Mouse (Mus musculus) intestine, embryonic 15.5 days (tissue): ENCODE measurements around the gene Chmp6. TPM values are rescaled to one million over a fixed set of nuclear protein-coding genes. Genes with fewer than 3 reads are reported as not detected.

ENCODE experiments used
- ATAC-seq: fragments of 200-750 bp; cut with Nextera tagmentation; 2 replicates; pipeline ENCODE4 v1.8.0; 2017; ENCODE audit warnings: moderate TSS enrichment, moderate library complexity
- H3K27ac ChIP-seq: fragments of 300-500 bp; sonication (generic); 2 replicates; pipeline ENCODE4 v1.5.1; 2015; ENCODE audit warnings: mild to moderate bottlenecking, inconsistent platforms
- H3K27me3 ChIP-seq: fragments of 300-500 bp; sonication (generic); replicated peaks from 2 replicates; pipeline ENCODE4 v1.6.1; 2015; ENCODE audit warnings: inconsistent platforms
- H3K36me3 ChIP-seq: fragments of 300-500 bp; sonication (generic); 2 replicates; pipeline ENCODE4 v1.6.1; 2015; ENCODE audit warnings: inconsistent platforms
- H3K4me1 ChIP-seq: fragments of 300-500 bp; sonication (generic); replicated peaks from 2 replicates; pipeline ENCODE4 v1.6.1; 2015; ENCODE audit warnings: inconsistent platforms
- H3K4me2 ChIP-seq: fragments of 300-500 bp; sonication (generic); replicated peaks from 2 replicates; pipeline ENCODE4 v1.6.1; 2015; ENCODE audit warnings: mild to moderate bottlenecking, inconsistent platforms
- H3K4me3 ChIP-seq: fragments of 300-500 bp; sonication (generic); replicated peaks from 2 replicates; pipeline ENCODE4 v1.5.1; 2015; ENCODE audit warnings: inconsistent platforms
- H3K9ac ChIP-seq: fragments of 300-500 bp; sonication (generic); 2 replicates; pipeline ENCODE4 v1.6.1; 2015; ENCODE audit warnings: inconsistent platforms
- H3K9me3 ChIP-seq: fragments of 300-500 bp; sonication (generic); 2 replicates; pipeline ENCODE4 v1.6.1; 2016; ENCODE audit warnings: inconsistent platforms
- WGBS: fragments of 180-500 bp; shearing (Covaris S2); methylation state at CpG from one replicate; pipeline ENCODE4 v1.1.7; 2015; 5-methylcytosine and 5-hydroxymethylcytosine counted together
- polyA plus RNA-seq: library from polyadenylated mRNA; unstranded; fragments of >200 nt; fragmentation: Nextera tagmentation; extraction: Ambion mirVana; gene quantifications from 2 replicates; pipeline ENCODE4 v1.2.1, GENCODE M21; 2015

The Chmp6 gene
- polyA plus RNA-seq, 1 experiment from 2014 or later = 88.0 TPM

DNA sequence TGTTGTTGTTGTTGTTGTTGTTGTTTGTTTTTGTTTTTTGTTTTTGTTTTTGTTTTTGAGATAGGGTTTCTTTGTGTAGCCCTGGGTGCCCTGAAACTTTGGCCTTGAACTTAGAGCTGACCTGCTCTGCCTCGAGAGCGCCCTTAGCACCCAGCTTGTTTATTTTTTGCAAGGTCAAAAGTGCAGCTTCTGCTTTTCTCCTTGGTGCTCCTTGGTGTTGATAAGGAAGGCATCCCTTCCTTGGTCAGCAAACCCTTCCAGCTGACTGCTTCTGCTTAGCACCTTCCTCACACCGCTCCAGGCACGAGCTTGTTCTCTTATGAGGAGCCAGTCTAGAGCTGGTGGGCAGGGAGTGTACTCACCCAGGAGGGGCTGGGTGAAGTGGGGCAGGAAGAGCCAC, 41.0 kb downstream of the Chmp6 start:
- Histone ChIP-seq H3K4me2 (no peak overlapping the region), H3K9me3 (no peaks in the 10 kb centered on the region), H3K4me1 (peaks cover 30% of the 10 kb centered on the region), H3K36me3 (no peaks in the 10 kb centered on the region), H3K27me3 (no peaks in the 10 kb centered on the region), H3K27ac (no peak overlapping the region; the same call in 1 of the 2 replicates), H3K9ac (no peak overlapping the region), H3K4me3 (no peak overlapping the region)
- 35% methylated on average over 4 of the region's 4 CpGs for WGBS
- no peak for ATAC-seq

DNA sequence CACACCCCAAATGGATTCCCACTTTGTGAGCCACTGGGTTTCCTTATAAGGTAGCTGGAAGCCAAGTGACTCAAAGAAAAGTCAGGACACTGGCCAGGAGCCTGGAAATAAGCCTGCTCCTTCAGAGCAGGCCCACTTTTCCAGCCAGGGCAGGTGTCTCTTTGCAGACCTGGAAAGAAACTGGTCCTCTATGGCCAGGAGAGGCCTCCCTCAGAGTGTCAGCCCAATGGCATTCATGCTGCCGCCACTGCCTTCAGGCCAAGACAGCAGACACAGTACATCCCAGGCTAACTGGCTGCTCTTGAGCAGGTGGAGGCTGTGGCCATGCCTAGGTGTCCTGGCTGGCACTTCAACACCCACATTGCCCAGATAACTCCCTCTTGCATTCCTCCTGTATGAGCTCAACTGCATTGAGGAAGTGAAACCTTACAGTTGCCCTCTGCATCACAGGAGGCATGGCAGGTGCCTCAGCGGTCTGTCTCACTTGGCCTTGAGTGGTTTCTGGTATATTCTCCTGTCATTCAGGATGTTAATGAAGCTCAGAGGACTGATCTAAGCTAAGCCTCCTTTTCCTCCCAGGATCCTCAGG, 41.6 kb downstream of the Chmp6 start:
- peaks cover 30% of the 10 kb centered on the region for H3K4me1 ChIP-seq
- WGBS = 62% methylated on average over 2 of the region's 2 CpGs
- peak overlapping the region; percentile 13; the same call in 1 of the 2 replicates for H3K27ac ChIP-seq
- H3K4me3 ChIP-seq = no peak overlapping the region
- peak; percentile 44; the same call in 1 of the 2 replicates for ATAC-seq
- no peaks in the 10 kb centered on the region for H3K9me3 ChIP-seq
- no peak overlapping the region for H3K9ac ChIP-seq
- H3K27me3 ChIP-seq = no peaks in the 10 kb centered on the region
- no peaks in the 10 kb centered on the region for H3K36me3 ChIP-seq
- no peak overlapping the region for H3K4me2 ChIP-seq

DNA sequence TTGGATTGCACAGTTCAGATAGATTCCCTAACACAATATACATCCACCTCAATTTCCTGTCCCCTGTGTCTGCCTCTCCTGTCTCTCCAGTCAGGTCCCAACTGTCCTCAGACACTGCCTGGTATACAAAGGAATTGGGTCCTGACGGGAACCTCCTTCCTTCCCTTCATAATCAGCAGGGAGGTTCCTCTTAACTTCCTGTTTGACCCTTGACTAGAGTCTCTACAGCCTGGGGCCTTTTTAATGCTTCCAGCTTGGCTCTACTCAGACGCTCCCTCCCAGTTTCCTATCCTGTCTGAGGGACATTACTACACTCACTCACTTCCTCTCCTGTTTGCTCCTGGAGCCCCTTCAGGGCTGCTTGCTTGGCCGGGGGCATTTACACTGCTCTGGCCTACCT, 42.2 kb downstream of the Chmp6 start:
- H3K9ac ChIP-seq = no peak overlapping the region
- H3K4me3 ChIP-seq = no peak overlapping the region
- H3K9me3 ChIP-seq = no peaks in the 10 kb centered on the region
- no peaks in the 10 kb centered on the region for H3K27me3 ChIP-seq
- peaks cover 30% of the 10 kb centered on the region for H3K4me1 ChIP-seq
- peak overlapping the region; percentile 54; the same call in 1 of the 2 replicates for H3K27ac ChIP-seq
- no peak overlapping the region for H3K4me2 ChIP-seq
- H3K36me3 ChIP-seq = no peaks in the 10 kb centered on the region
- ATAC-seq = peak; percentile 16; the same call in 1 of the 2 replicates
- 38% methylated on average over 3 of the region's 3 CpGs for WGBS

DNA sequence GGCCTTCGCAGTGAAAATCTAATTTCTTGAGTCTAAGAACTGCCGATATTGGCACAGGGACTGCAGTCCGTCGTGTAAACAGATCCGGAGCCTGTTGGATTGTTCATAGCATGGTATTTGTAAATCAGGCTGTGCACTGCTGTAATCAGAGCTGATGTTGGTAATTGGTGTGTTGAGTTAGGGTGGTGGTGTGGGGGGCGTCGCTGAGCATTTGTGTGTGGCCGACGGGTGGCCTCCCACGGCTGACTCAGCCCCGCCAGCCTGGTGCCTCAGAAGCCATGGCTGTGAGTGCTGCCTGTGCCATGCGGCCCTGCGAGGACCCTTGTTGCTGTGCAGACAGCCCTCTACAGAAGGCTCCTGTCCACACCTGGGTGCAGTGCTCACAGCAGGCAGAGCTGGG, 43.3 kb downstream of the Chmp6 start:
- Histone ChIP-seq H3K27ac (no peak overlapping the region), H3K4me3 (no peak overlapping the region), H3K9ac (no peak overlapping the region), H3K9me3 (no peaks in the 10 kb centered on the region), H3K36me3 (no peaks in the 10 kb centered on the region), H3K4me1 (peaks cover 30% of the 10 kb centered on the region), H3K4me2 (no peak overlapping the region), H3K27me3 (no peaks in the 10 kb centered on the region)
- no peak for ATAC-seq
- 80% methylated on average over 13 of the region's 13 CpGs for WGBS

DNA sequence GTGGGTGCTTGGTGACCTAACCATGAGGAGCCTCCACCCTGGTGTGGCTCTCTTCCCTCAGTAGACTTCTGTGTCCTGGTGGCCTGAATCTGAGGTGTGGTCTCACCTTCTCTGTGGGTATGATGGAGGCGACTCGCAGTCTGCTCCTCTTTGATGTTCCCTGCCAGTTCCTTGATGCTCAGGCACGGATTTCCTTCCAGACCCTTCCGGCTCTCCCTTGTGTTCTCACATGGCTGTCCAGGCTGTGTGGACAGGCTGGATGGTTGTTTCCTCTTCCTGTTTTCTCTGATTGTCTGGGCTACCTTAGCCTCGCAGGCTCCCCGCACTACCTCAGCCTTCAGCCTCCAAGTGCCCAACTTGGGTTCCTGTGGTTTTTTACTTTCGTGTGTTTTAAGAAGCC, 45.6 kb downstream of the Chmp6 start:
- ATAC-seq = no peak
- no peaks in the 10 kb centered on the region for H3K36me3 ChIP-seq
- H3K4me3 ChIP-seq = no peak overlapping the region
- no peaks in the 10 kb centered on the region for H3K27me3 ChIP-seq
- no peak overlapping the region for H3K9ac ChIP-seq
- no peaks in the 10 kb centered on the region for H3K9me3 ChIP-seq
- H3K4me1 ChIP-seq = peaks cover 18% of the 10 kb centered on the region
- 78% methylated on average over 7 of the region's 7 CpGs for WGBS
- H3K4me2 ChIP-seq = no peak overlapping the region
- no peak overlapping the region for H3K27ac ChIP-seq

DNA sequence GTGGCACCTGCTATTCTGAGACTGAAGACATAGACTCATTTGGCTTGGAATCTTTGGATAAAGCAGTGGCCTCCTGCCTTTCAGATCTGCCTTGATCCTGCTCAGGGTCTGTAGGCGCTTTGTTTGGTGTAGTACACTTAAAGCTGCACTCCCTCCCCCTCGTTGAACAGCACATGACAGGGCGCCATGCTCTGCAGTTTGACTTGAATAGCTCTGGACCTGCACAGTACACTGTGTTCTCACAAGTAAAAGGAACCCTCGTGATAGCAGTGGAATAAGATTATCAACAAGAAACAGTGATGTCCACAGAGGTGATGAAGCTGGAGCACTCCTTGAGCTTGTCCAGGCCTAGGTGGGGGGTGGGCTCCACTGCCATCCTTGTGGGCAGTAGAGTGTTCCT, 46.5 kb downstream of the Chmp6 start:
- H3K27ac ChIP-seq = no peak overlapping the region
- WGBS = 68% methylated on average over 4 of the region's 4 CpGs
- no peaks in the 10 kb centered on the region for H3K9me3 ChIP-seq
- no peaks in the 10 kb centered on the region for H3K27me3 ChIP-seq
- no peak overlapping the region for H3K9ac ChIP-seq
- no peak overlapping the region for H3K4me2 ChIP-seq
- no peak overlapping the region for H3K4me3 ChIP-seq
- ATAC-seq = no peak
- peaks cover 12% of the 10 kb centered on the region; the same call in 1 of the 2 replicates for H3K4me1 ChIP-seq
- no peaks in the 10 kb centered on the region for H3K36me3 ChIP-seq

DNA sequence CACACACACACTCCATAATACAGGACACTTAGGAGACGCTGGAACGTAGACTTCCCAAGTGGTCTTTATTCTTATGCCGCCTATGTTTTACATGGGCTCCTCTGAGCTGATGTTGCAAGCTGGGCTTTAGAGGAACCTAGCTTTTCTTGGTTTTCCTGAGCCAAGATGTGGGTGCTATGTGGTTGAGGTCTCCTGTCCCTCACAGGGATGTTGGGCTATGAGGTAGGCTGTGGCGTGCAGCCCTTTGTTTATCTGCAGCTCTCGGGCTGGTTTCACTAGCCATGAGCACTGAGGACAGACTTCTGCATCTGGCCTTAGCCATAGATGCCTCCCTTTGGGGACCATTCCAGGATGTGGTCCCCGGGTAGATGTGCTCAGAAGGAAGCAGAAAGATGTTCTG, 47.4 kb downstream of the Chmp6 start:
- H3K4me1 ChIP-seq = peaks cover 3% of the 10 kb centered on the region; the same call in 1 of the 2 replicates
- 91% methylated on average over 6 of the region's 6 CpGs for WGBS
- no peaks in the 10 kb centered on the region for H3K9me3 ChIP-seq
- ATAC-seq = no peak
- no peaks in the 10 kb centered on the region for H3K36me3 ChIP-seq
- H3K9ac ChIP-seq = no peak overlapping the region
- H3K27me3 ChIP-seq = no peaks in the 10 kb centered on the region
- no peak overlapping the region for H3K4me3 ChIP-seq
- no peak overlapping the region for H3K4me2 ChIP-seq
- no peak overlapping the region for H3K27ac ChIP-seq

DNA sequence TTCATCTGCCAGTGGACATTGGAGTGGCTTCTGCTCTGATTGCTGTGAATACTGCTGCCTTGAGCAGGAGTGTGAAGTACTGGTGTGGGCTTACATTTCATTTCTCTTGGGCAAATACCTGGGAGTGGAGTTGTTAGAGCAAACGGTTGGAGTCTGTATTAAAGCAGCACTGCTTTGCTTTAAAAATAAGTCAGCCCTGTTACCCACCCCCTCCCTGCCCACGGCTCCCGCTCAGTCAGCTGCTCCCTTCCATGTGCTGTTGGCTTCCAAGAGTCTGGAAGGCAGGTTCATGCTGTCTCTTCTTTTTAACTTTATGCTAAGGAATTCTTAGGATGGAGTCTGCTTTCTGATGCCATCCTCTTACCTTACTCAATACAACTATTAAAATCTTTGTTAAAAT, 48.3 kb downstream of the Chmp6 start:
- WGBS = 70% methylated on average over 3 of the region's 3 CpGs

DNA sequence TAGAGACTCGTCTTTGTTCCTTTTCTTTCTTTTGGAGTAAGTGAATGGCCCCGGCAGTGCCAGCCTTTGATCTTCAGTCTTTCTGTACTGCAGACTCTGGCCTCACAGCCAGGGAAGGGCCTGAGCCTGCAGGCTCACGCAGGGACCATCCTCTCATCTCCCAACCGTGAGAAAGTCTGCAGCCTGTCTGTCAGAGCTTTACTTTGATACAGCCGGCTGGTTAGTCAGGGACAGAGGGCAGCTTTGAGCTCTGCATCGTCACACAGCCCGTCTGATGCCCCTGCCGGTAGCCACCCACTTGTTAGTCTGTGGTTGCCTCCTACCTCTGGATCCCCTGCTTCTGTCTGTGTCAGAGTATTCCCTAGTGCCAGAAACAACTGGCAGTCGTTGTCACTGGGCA, 51.8 kb downstream of the Chmp6 start:
- H3K4me2 ChIP-seq = no peak overlapping the region
- H3K4me1 ChIP-seq = no peaks in the 10 kb centered on the region
- H3K9me3 ChIP-seq = no peaks in the 10 kb centered on the region
- no peaks in the 10 kb centered on the region for H3K27me3 ChIP-seq
- no peak overlapping the region for H3K27ac ChIP-seq
- no peaks in the 10 kb centered on the region for H3K36me3 ChIP-seq
- no peak overlapping the region for H3K9ac ChIP-seq
- no peak overlapping the region for H3K4me3 ChIP-seq
- 39% methylated on average over 9 of the region's 9 CpGs for WGBS
- no peak for ATAC-seq

More for the DNA sequence above, 48.3 kb downstream of the Chmp6 start:
- Histone ChIP-seq H3K9me3 (no peaks in the 10 kb centered on the region), H3K9ac (no peak overlapping the region), H3K27ac (no peak overlapping the region), H3K4me3 (no peak overlapping the region), H3K36me3 (no peaks in the 10 kb centered on the region), H3K4me2 (no peak overlapping the region), H3K4me1 (no peaks in the 10 kb centered on the region), H3K27me3 (no peaks in the 10 kb centered on the region)
- no peak for ATAC-seq

DNA sequence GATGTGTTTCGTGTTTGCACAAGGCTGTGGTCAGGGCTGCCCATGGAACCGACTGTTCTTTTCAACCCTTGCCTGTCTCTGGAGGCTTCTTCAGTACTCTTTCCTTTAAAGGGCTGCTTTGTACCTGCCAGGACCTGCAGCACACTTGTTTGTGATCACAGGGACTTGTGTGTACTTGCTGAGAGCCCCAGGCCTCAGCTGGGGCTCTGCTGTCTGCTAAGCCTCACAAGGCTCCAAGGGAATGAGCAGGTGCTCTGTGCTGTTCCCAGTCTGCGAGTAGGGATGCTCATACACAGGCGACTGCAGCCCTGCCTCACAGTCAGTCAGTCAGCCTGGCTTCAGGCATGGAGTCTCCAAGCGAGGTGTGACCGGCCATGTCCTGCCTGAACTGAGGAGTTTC, 53.1 kb downstream of the Chmp6 start:
- Histone ChIP-seq H3K27me3 (no peaks in the 10 kb centered on the region), H3K9me3 (no peaks in the 10 kb centered on the region), H3K4me1 (no peaks in the 10 kb centered on the region), H3K27ac (no peak overlapping the region), H3K9ac (no peak overlapping the region), H3K4me2 (no peak overlapping the region), H3K4me3 (no peak overlapping the region), H3K36me3 (no peaks in the 10 kb centered on the region)
- no peak for ATAC-seq
- 89% methylated on average over 6 of the region's 6 CpGs for WGBS

DNA sequence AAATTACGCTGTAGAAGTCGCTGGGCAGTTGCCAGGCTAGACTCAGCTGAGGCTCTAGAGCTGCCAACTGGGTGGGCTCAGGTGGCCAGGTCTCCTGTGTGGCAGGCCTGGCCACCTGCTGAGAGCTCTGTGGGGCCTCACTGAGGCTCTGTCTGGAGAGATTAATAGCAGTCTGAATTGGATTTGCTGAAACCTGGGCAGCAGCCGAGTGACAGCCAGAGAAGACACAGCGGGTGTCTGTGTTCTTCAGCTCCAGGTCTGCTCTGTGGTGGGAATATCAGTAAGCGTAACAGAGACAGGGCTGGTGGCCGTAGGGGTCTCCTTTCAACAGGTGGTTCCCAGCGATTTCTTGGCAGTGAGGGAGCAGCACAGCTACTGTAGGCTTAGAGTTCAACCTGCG, 54.2 kb downstream of the Chmp6 start:
- H3K27ac ChIP-seq = no peak overlapping the region
- no peak for ATAC-seq
- H3K36me3 ChIP-seq = no peaks in the 10 kb centered on the region
- no peaks in the 10 kb centered on the region for H3K27me3 ChIP-seq
- WGBS = 83% methylated on average over 8 of the region's 8 CpGs
- no peaks in the 10 kb centered on the region for H3K9me3 ChIP-seq
- no peaks in the 10 kb centered on the region for H3K4me1 ChIP-seq
- no peak overlapping the region for H3K4me3 ChIP-seq
- no peak overlapping the region for H3K9ac ChIP-seq
- no peak overlapping the region for H3K4me2 ChIP-seq

DNA sequence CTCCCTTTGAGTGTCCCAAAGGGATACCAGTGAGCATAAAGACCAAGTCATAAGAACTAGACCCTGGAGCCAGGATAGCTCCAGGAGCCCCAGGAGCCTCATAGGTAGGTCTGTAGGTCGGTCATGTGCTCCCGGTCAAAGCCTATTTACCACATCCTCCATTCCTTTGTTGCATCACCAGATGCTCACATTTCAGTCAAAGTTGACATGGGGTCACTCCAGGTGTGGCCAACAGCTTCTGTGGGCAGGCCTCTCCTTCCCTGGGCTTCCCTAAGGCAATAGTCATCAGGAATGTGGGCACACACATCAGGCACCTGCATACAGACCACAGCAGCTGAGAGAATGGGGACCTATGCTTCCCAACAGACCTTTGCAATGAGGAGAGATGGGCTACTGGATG, 54.7 kb downstream of the Chmp6 start:
- no peak overlapping the region for H3K4me2 ChIP-seq
- no peak overlapping the region for H3K27ac ChIP-seq
- H3K27me3 ChIP-seq = no peaks in the 10 kb centered on the region
- no peak overlapping the region for H3K4me3 ChIP-seq
- ATAC-seq = no peak
- H3K9ac ChIP-seq = no peak overlapping the region
- H3K36me3 ChIP-seq = no peaks in the 10 kb centered on the region
- 92% methylated on average over 2 of the region's 2 CpGs for WGBS
- no peaks in the 10 kb centered on the region for H3K4me1 ChIP-seq
- no peaks in the 10 kb centered on the region for H3K9me3 ChIP-seq
